Mouse (Mus musculus): ENCODE data around the gene Zswim8. TPM values are rescaled to one million over a fixed set of nuclear protein-coding genes. Genes with fewer than 3 reads are reported as not detected.

The Zswim8 gene
- polyA plus RNA-seq, 1 experiment from 2014 or later = 52.8 TPM

DNA sequence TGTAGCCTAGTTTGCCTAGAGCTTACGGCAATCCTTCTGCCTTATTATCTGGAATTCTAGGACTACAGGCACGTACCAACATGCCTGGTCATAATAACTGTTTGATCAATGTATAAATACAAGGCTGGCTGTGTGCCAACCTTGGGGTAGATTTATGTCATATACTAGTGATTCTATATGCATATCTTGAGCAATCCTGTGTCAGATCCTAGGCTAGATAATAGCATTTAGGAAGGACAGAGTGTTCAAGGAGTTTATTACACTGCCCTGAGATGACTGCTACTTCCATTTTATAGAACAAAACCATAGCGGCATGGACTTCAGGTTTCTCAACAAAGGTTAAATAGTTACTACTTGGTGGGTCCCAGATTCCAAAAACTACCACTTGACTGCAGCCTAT is 64.6 kb downstream of the Zswim8 start:
- WGBS = 88% methylated on average over 3 of the region's 3 CpGs
- H3K4me3 ChIP-seq (ENCODE audit: low read depth, low read length) = no peak overlapping the region
- H3K9me3 ChIP-seq (ENCODE audit: control insufficient read depth, low read length) = no peaks in the 10 kb centered on the region
- H3K4me2 ChIP-seq (ENCODE audit: low read depth, low read length) = no peak overlapping the region
- no peak overlapping the region for H3K9ac ChIP-seq (replicated peaks; ENCODE audit: low read depth, low read length)
- no peak for ATAC-seq (ENCODE audit: low read depth)
- no peaks in the 10 kb centered on the region; the same call in 1 of the 2 replicates for H3K4me1 ChIP-seq (ENCODE audit: control insufficient read depth, insufficient read depth, low read length)
- peaks cover 12% of the 10 kb centered on the region for H3K36me3 ChIP-seq (ENCODE audit: control insufficient read depth, insufficient read depth, low read length)
- H3K27me3 ChIP-seq (ENCODE audit: control insufficient read depth, insufficient read depth, low read length) = no peaks in the 10 kb centered on the region
- H3K27ac ChIP-seq (ENCODE audit: low read depth, low read length) = no peak overlapping the region

- Histone ChIP-seq H3K36me3 (ENCODE audit: control insufficient read depth, insufficient read depth, low read length) (peaks cover 18% of the 10 kb centered on the region), H3K27ac (ENCODE audit: low read depth, low read length) (no peak overlapping the region), H3K4me1 (ENCODE audit: control insufficient read depth, insufficient read depth, low read length) (no peaks in the 10 kb centered on the region; the same call in 1 of the 2 replicates), H3K4me3 (ENCODE audit: low read depth, low read length) (no peak overlapping the region), H3K9me3 (ENCODE audit: control insufficient read depth, low read length) (no peaks in the 10 kb centered on the region), H3K27me3 (ENCODE audit: control insufficient read depth, insufficient read depth, low read length) (no peaks in the 10 kb centered on the region), H3K4me2 (ENCODE audit: low read depth, low read length) (no peak overlapping the region), H3K9ac (replicated peaks; ENCODE audit: low read depth, low read length) (no peak overlapping the region)
- 81% methylated on average over 6 of the region's 6 CpGs for WGBS
- no peak for ATAC-seq (ENCODE audit: low read depth)
These were observed 65.5 kb downstream of the Zswim8 start for GRCm38 (mm10) chr14:20772808-20773207.

Small RNAs within 50 kb of the gene (microRNA-seq; reads per million reads assigned to microRNA genes)
- not detected for gene Mir6946

Other genes starting within 250 kb of the Zswim8 start
- gene Anxa7, start 227.4 kb upstream of the Zswim8 start, polyA plus RNA-seq (2014; fragmentation: Nextera tagmentation; extraction: Ambion mirVana) = 14.5 and 18.4 TPM in 2 replicates
- gene Mss51, start 210.7 kb upstream of the Zswim8 start, polyA plus RNA-seq (2014; fragmentation: Nextera tagmentation; extraction: Ambion mirVana) = 0.47 and 0.66 TPM in 2 replicates
- 130 and 139 TPM in 2 replicates for gene Ppp3cb, start 161.0 kb upstream of the Zswim8 start, polyA plus RNA-seq (2014; fragmentation: Nextera tagmentation; extraction: Ambion mirVana)
- gene Usp54, start 66.5 kb upstream of the Zswim8 start, polyA plus RNA-seq (2014; fragmentation: Nextera tagmentation; extraction: Ambion mirVana) = 13.6 and 15.1 TPM in 2 replicates
- gene Myoz1, start 51.0 kb upstream of the Zswim8 start, polyA plus RNA-seq (2014; fragmentation: Nextera tagmentation; extraction: Ambion mirVana) = 0.31 TPM in 1 of 2 replicates, not detected in the other
- 0.19 and 0.23 TPM in 2 replicates for gene Synpo2l, start 39.2 kb upstream of the Zswim8 start, polyA plus RNA-seq (2014; fragmentation: Nextera tagmentation; extraction: Ambion mirVana)
- gene Sec24c, start 33.2 kb upstream of the Zswim8 start, polyA plus RNA-seq (2014; fragmentation: Nextera tagmentation; extraction: Ambion mirVana) = 74.4 and 87.0 TPM in 2 replicates
- gene Fut11, start 12.6 kb upstream of the Zswim8 start, polyA plus RNA-seq (2014; fragmentation: Nextera tagmentation; extraction: Ambion mirVana) = 20.0 and 30.6 TPM in 2 replicates
- 172 and 195 TPM in 2 replicates for gene Chchd1, start 4.5 kb upstream of the Zswim8 start, polyA plus RNA-seq (2014; fragmentation: Nextera tagmentation; extraction: Ambion mirVana)
- gene Ndst2, start 27.0 kb downstream of the Zswim8 start, polyA plus RNA-seq (2014; fragmentation: Nextera tagmentation; extraction: Ambion mirVana) = 17.7 and 17.8 TPM in 2 replicates
- 215 and 232 TPM in 2 replicates for gene Camk2g, start 86.5 kb downstream of the Zswim8 start, polyA plus RNA-seq (2014; fragmentation: Nextera tagmentation; extraction: Ambion mirVana)
- gene Plau, start 129.1 kb downstream of the Zswim8 start, polyA plus RNA-seq (2014; fragmentation: Nextera tagmentation; extraction: Ambion mirVana) = 0.19 and 0.26 TPM in 2 replicates
- 18.2 and 28.0 TPM in 2 replicates for gene Vcl, start 221.8 kb downstream of the Zswim8 start, polyA plus RNA-seq (2014; fragmentation: Nextera tagmentation; extraction: Ambion mirVana)

All from neural tube, embryonic 14.5 days (tissue).